Mouse (Mus musculus): ENCODE data around the gene Gm20390. TPM values are rescaled to one million over a fixed set of nuclear protein-coding genes. Genes with fewer than 3 reads are reported as not detected.

The Gm20390 gene
- polyA plus RNA-seq, 1 experiment from 2014 or later = 347 TPM

- Histone ChIP-seq H3K36me3 (peaks cover 48% of the 10 kb centered on the region), H3K9ac (no peak overlapping the region), H3K9me3 (no peaks in the 10 kb centered on the region), H3K4me2 (no peak overlapping the region), H3K27ac (no peak overlapping the region), H3K4me3 (no peak overlapping the region), H3K27me3 (no peaks in the 10 kb centered on the region), H3K4me1 (peaks cover 25% of the 10 kb centered on the region)
- 77% methylated on average over 4 of the region's 4 CpGs for WGBS
- no peak for ATAC-seq (ENCODE audit: insufficient number of reproducible peaks, low FRiP score, low TSS enrichment, low read depth)
Measured at GRCm38 (mm10) chr11:93957746-93958145, 10.3 kb downstream of the Gm20390 start.

GRCm38 (mm10) chr11:93957031-93957555 is 11.0 kb downstream of the Gm20390 start:
- no peaks in the 10 kb centered on the region for H3K9me3 ChIP-seq
- H3K36me3 ChIP-seq = peaks cover 48% of the 10 kb centered on the region
- no peak for ATAC-seq (ENCODE audit: insufficient number of reproducible peaks, low FRiP score, low TSS enrichment, low read depth)
- H3K9ac ChIP-seq = no peak overlapping the region
- H3K27ac ChIP-seq = peak overlapping the region; percentile 93; the same call in 1 of the 2 replicates
- H3K4me3 ChIP-seq = no peak overlapping the region
- H3K27me3 ChIP-seq = no peaks in the 10 kb centered on the region
- H3K4me2 ChIP-seq = no peak overlapping the region
- 85% methylated on average over 2 of the region's 2 CpGs for WGBS
- H3K4me1 ChIP-seq = peaks cover 25% of the 10 kb centered on the region

GRCm38 (mm10) chr11:93956159-93956558 is 11.9 kb downstream of the Gm20390 start, which contains the start of gene Nme2:
Nme2 (minus strand) TSS chr11:93956259.
- Histone ChIP-seq H3K27ac (peak within 1 kb of the TSS; percentile 93), H3K27me3 (no peaks in the 10 kb centered on the region), H3K4me1 (peaks cover 25% of the 10 kb centered on the region), H3K4me2 (peak within 1 kb of the TSS; percentile 89), H3K36me3 (peaks cover 52% of the 10 kb centered on the region), H3K4me3 (peak within 1 kb of the TSS; percentile 63), H3K9me3 (no peaks in the 10 kb centered on the region), H3K9ac (peak within 1 kb of the TSS; percentile 68)
- peak; percentile 15; the same call in 1 of the 2 replicates for ATAC-seq (ENCODE audit: insufficient number of reproducible peaks, low FRiP score, low TSS enrichment, low read depth)
- 2% methylated on average over 6 of the region's 6 CpGs for WGBS

- H3K9ac ChIP-seq = peak overlapping the region; percentile 68
- H3K27me3 ChIP-seq = no peaks in the 10 kb centered on the region
- peak overlapping the region; percentile 93 for H3K27ac ChIP-seq
- peak overlapping the region; percentile 63 for H3K4me3 ChIP-seq
- peak overlapping the region; percentile 89 for H3K4me2 ChIP-seq
- peaks cover 25% of the 10 kb centered on the region for H3K4me1 ChIP-seq
- ATAC-seq (ENCODE audit: insufficient number of reproducible peaks, low FRiP score, low TSS enrichment, low read depth) = peak; percentile 95
- H3K9me3 ChIP-seq = no peaks in the 10 kb centered on the region
- peaks cover 52% of the 10 kb centered on the region for H3K36me3 ChIP-seq
- WGBS = under 1% methylated on average over 67 of the region's 67 CpGs
Measured at GRCm38 (mm10) chr11:93955256-93956150, 12.6 kb downstream of the Gm20390 start.

GRCm38 (mm10) chr11:93954738-93955255 is 13.3 kb downstream of the Gm20390 start:
- Histone ChIP-seq H3K9me3 (no peaks in the 10 kb centered on the region), H3K4me1 (peaks cover 25% of the 10 kb centered on the region), H3K27ac (peak overlapping the region; percentile 93), H3K36me3 (peaks cover 54% of the 10 kb centered on the region), H3K9ac (peak overlapping the region; percentile 68), H3K4me3 (peak overlapping the region; percentile 63), H3K27me3 (no peaks in the 10 kb centered on the region), H3K4me2 (peak overlapping the region; percentile 89)
- ATAC-seq (ENCODE audit: insufficient number of reproducible peaks, low FRiP score, low TSS enrichment, low read depth) = no peak
- WGBS = 36% methylated on average over 13 of the region's 13 CpGs

- peaks cover 58% of the 10 kb centered on the region for H3K36me3 ChIP-seq
Measured at GRCm38 (mm10) chr11:93952376-93952775, 15.7 kb downstream of the Gm20390 start.

GRCm38 (mm10) chr11:93950045-93950444 is 18.0 kb downstream of the Gm20390 start:
- Histone ChIP-seq H3K27ac (no peak overlapping the region), H3K27me3 (no peaks in the 10 kb centered on the region), H3K9ac (no peak overlapping the region), H3K4me1 (peaks cover 11% of the 10 kb centered on the region), H3K4me3 (no peak overlapping the region), H3K36me3 (peaks cover 64% of the 10 kb centered on the region), H3K9me3 (no peaks in the 10 kb centered on the region), H3K4me2 (no peak overlapping the region)
- ATAC-seq (ENCODE audit: insufficient number of reproducible peaks, low FRiP score, low TSS enrichment, low read depth) = no peak
- 80% methylated on average over 1 of the region's 1 CpGs for WGBS

More at GRCm38 (mm10) chr11:93952376-93952775, 15.7 kb downstream of the Gm20390 start:
- no peak overlapping the region for H3K27ac ChIP-seq
- no peaks in the 10 kb centered on the region for H3K9me3 ChIP-seq
- H3K4me1 ChIP-seq = peaks cover 25% of the 10 kb centered on the region
- H3K4me2 ChIP-seq = no peak overlapping the region
- H3K4me3 ChIP-seq = no peak overlapping the region
- ATAC-seq (ENCODE audit: insufficient number of reproducible peaks, low FRiP score, low TSS enrichment, low read depth) = no peak
- H3K9ac ChIP-seq = no peak overlapping the region
- no peaks in the 10 kb centered on the region for H3K27me3 ChIP-seq
- WGBS = 75% methylated on average over 5 of the region's 5 CpGs

- Histone ChIP-seq H3K9ac (no peak overlapping the region), H3K27ac (no peak overlapping the region), H3K4me1 (peaks cover 5% of the 10 kb centered on the region), H3K9me3 (no peaks in the 10 kb centered on the region), H3K36me3 (peaks cover 64% of the 10 kb centered on the region), H3K4me3 (no peak overlapping the region), H3K27me3 (no peaks in the 10 kb centered on the region), H3K4me2 (no peak overlapping the region)
- 87% methylated on average over 9 of the region's 9 CpGs for WGBS
- no peak for ATAC-seq (ENCODE audit: insufficient number of reproducible peaks, low FRiP score, low TSS enrichment, low read depth)
Measured at GRCm38 (mm10) chr11:93948887-93949567, 19.1 kb downstream of the Gm20390 start.

GRCm38 (mm10) chr11:93944986-93945385 is 23.1 kb downstream of the Gm20390 start:
- Histone ChIP-seq H3K27me3 (no peaks in the 10 kb centered on the region), H3K4me2 (no peak overlapping the region), H3K36me3 (peaks cover 43% of the 10 kb centered on the region), H3K27ac (no peak overlapping the region), H3K4me3 (no peak overlapping the region), H3K9me3 (no peaks in the 10 kb centered on the region), H3K4me1 (no peaks in the 10 kb centered on the region), H3K9ac (no peak overlapping the region)
- WGBS = 46% methylated on average over 3 of the region's 3 CpGs
- no peak for ATAC-seq (ENCODE audit: insufficient number of reproducible peaks, low FRiP score, low TSS enrichment, low read depth)

- no peak overlapping the region for H3K27ac ChIP-seq
- H3K4me2 ChIP-seq = no peak overlapping the region
- H3K36me3 ChIP-seq = peaks cover 36% of the 10 kb centered on the region
- H3K4me1 ChIP-seq = no peaks in the 10 kb centered on the region
- H3K9me3 ChIP-seq = no peaks in the 10 kb centered on the region
- no peak overlapping the region for H3K9ac ChIP-seq
- no peak overlapping the region for H3K4me3 ChIP-seq
- no peaks in the 10 kb centered on the region for H3K27me3 ChIP-seq
- ATAC-seq (ENCODE audit: insufficient number of reproducible peaks, low FRiP score, low TSS enrichment, low read depth) = no peak
- 79% methylated on average over 2 of the region's 2 CpGs for WGBS
Measured at GRCm38 (mm10) chr11:93940906-93941305, 27.2 kb downstream of the Gm20390 start.

- Histone ChIP-seq H3K4me2 (no peak overlapping the region), H3K36me3 (peaks cover 62% of the 10 kb centered on the region), H3K4me3 (no peak overlapping the region), H3K4me1 (no peaks in the 10 kb centered on the region), H3K9ac (no peak overlapping the region), H3K27me3 (no peaks in the 10 kb centered on the region), H3K9me3 (no peaks in the 10 kb centered on the region), H3K27ac (no peak overlapping the region)
- ATAC-seq (ENCODE audit: insufficient number of reproducible peaks, low FRiP score, low TSS enrichment, low read depth) = no peak
Measured at GRCm38 (mm10) chr11:93929106-93929505, 39.0 kb downstream of the Gm20390 start.

Measured in limb, embryonic 15.5 days (tissue).